Mouse (Mus musculus): ENCODE results near the gene Ammecr1. TPM values are rescaled to one million over a fixed set of nuclear protein-coding genes. Genes with fewer than 3 reads are reported as not detected.
A peak's percentile ranks its signal among the peaks of the same experiment; 100 is the strongest.

Ammecr1 gene
- polyA plus RNA-seq (2014; fragmentation: Nextera tagmentation; extraction: Ambion mirVana): 3.8 and 6.2 TPM in 2 replicates

DNA sequence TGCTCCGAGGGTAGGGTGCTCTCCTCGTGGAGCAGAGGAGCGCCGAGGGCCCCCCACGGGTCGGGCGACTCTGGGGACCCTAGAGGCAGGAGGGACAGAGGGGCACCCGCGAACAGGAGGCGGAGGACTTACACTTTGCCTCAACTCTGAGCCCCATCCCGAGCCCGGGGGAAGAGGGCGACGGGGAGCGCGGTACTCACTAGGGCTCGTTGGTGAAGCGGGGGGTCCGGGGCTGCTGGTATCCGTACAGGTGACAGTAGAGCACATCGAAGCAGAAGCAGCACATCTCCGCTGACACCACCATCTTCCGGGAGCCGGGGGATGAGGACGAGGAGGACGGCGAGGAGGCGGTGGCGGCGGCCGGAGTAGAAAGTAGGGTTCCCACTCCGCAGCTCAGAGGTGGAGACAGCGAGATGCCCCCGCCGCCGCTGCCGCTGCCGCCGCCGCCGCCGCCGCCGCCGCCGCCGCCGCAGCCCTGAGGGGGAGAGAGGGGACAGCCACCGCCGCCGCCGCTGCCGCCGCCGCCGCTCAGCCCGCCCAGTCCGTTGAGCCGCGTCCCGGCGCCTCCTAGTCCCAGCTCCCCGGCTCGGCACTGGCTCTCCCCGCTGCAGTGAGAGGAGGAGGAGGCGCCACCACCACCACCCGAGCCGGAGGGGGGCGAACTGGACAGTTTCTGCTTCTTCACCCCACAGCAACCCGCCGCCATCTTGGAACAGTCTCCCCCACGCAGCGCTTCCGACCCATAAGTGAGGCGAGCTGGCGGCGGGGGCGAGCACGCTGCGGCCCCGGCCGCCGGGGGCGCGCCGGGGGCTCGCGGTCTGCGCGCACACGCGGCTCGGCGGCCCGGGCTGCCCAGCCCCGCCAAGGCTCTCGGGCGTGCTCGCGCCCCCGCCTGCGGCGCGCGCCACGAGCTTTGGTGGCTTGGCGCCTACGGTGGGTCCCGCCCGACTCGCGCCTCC is at the start of gene Ammecr1:
Gene Ammecr1, minus strand, starts transcription at position 721 of the 959 bp plus-strand sequence.
- peak within 1 kb of the TSS; percentile 52 for H3K4me3 ChIP-seq (replicated peaks; ENCODE audit: low read depth, low read length)
- H3K27ac ChIP-seq (replicated peaks; ENCODE audit: low read depth, low read length): peak within 1 kb of the TSS; percentile 91
- peak within 1 kb of the TSS; percentile 74 for H3K9ac ChIP-seq (replicated peaks; ENCODE audit: low read length)
- no peaks in the 10 kb centered on the region for H3K36me3 ChIP-seq (ENCODE audit: control insufficient read depth, insufficient read depth, low read length)
- H3K27me3 ChIP-seq (ENCODE audit: control insufficient read depth, insufficient read depth, low read length): peaks cover 5% of the 10 kb centered on the region; the same call in 1 of the 2 replicates
- H3K9me3 ChIP-seq (ENCODE audit: control insufficient read depth, low read length): no peaks in the 10 kb centered on the region
- H3K4me2 ChIP-seq (ENCODE audit: low read length): peak within 1 kb of the TSS; percentile 64
- 16% methylated on average over 70 of the region's 112 CpGs for WGBS
- no peaks in the 10 kb centered on the region for H3K4me1 ChIP-seq (ENCODE audit: control insufficient read depth, insufficient read depth, low read length)
- ATAC-seq (ENCODE audit: low FRiP score, low TSS enrichment): peak; percentile 91
- peak; percentile 89 for DNase-seq

DNA sequence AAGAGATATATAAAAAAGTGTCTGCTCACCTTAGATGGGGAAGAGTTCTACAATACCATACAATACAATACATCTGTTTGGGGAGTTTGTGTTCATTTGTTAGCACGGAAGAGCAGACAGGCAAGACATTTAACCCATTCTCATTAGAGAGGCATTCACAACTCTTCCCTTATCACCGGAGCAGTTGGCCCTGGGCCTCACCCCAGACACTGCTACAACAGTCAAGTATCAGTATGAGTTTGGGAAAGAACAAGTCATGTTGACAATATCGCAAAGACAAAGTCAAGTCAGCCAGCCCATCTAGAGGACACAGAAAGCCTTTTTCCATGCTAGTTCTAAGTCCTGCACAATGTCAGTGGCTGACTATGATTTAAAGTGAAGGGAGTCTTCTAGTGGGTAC is 47.6 kb upstream of the Ammecr1 start:
- DNase-seq: no peak
- ATAC-seq (ENCODE audit: low FRiP score, low TSS enrichment): no peak

DNA sequence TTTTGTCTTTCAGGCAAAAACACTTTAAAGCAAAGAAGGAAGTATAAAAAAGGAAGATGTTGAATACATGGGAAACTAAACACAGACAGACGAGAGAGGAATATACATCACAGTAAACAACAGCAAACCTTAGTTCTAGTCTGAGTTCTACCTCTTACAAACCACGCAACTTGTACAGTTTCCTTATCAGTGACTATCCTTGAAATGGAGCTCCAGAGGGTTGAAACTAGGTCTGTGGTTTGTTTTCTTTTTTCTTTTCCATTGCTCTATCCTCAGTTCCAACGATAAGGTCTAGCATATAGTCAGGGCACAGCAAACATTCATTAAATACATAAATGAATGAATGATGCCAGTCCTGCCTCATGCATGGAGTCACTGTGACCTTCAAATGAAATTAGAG is 45.8 kb upstream of the Ammecr1 start:
- Histone ChIP-seq H3K36me3 (ENCODE audit: control insufficient read depth, insufficient read depth, low read length) (no peaks in the 10 kb centered on the region), H3K27me3 (ENCODE audit: control insufficient read depth, insufficient read depth, low read length) (no peaks in the 10 kb centered on the region), H3K9me3 (ENCODE audit: control insufficient read depth, low read length) (no peaks in the 10 kb centered on the region), H3K9ac (replicated peaks; ENCODE audit: low read length) (no peak overlapping the region), H3K4me2 (ENCODE audit: low read length) (no peak overlapping the region), H3K4me1 (ENCODE audit: control insufficient read depth, insufficient read depth, low read length) (no peaks in the 10 kb centered on the region), H3K4me3 (replicated peaks; ENCODE audit: low read depth, low read length) (no peak overlapping the region), H3K27ac (replicated peaks; ENCODE audit: low read depth, low read length) (no peak overlapping the region)
- WGBS: 90% methylated on average over 3 of the region's 3 CpGs
- ATAC-seq (ENCODE audit: low FRiP score, low TSS enrichment) (no peak), DNase-seq (no peak)

More for the DNA sequence above, 47.6 kb upstream of the Ammecr1 start:
- H3K4me1 ChIP-seq (ENCODE audit: control insufficient read depth, insufficient read depth, low read length): no peaks in the 10 kb centered on the region
- no peak overlapping the region for H3K4me3 ChIP-seq (replicated peaks; ENCODE audit: low read depth, low read length)
- no peaks in the 10 kb centered on the region for H3K27me3 ChIP-seq (ENCODE audit: control insufficient read depth, insufficient read depth, low read length)
- WGBS: 91% methylated on average over 3 of the region's 3 CpGs
- no peak overlapping the region for H3K9ac ChIP-seq (replicated peaks; ENCODE audit: low read length)
- H3K9me3 ChIP-seq (ENCODE audit: control insufficient read depth, low read length): no peaks in the 10 kb centered on the region
- no peaks in the 10 kb centered on the region for H3K36me3 ChIP-seq (ENCODE audit: control insufficient read depth, insufficient read depth, low read length)
- no peak overlapping the region for H3K27ac ChIP-seq (replicated peaks; ENCODE audit: low read depth, low read length)
- H3K4me2 ChIP-seq (ENCODE audit: low read length): no peak overlapping the region

DNA sequence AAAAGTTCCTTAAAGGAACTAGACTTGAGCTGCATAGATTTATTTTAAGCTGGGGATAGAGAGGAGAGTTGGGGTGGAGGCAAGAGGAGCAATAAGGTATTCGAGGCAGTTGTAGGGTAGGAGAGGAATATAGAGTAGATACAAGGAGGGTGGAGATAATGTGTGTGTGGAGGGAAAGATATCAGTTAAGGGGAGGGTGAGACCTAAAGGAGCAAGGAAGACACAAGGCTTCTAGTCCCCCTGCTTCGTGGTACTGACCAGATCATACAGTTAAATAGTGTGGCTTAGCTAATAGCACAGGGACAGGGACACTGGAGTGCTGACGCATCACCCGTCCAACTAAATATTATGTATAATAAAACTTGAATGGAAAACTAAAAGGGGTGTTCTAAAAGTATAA is 45.3 kb upstream of the Ammecr1 start:
- Histone ChIP-seq H3K27ac (replicated peaks; ENCODE audit: low read depth, low read length) (no peak overlapping the region), H3K36me3 (ENCODE audit: control insufficient read depth, insufficient read depth, low read length) (no peaks in the 10 kb centered on the region), H3K4me3 (replicated peaks; ENCODE audit: low read depth, low read length) (no peak overlapping the region), H3K4me2 (ENCODE audit: low read length) (no peak overlapping the region), H3K27me3 (ENCODE audit: control insufficient read depth, insufficient read depth, low read length) (no peaks in the 10 kb centered on the region), H3K9ac (replicated peaks; ENCODE audit: low read length) (no peak overlapping the region), H3K4me1 (ENCODE audit: control insufficient read depth, insufficient read depth, low read length) (no peaks in the 10 kb centered on the region), H3K9me3 (ENCODE audit: control insufficient read depth, low read length) (no peaks in the 10 kb centered on the region)
- DNase-seq (no peak), ATAC-seq (ENCODE audit: low FRiP score, low TSS enrichment) (no peak)
- 82% methylated on average over 4 of the region's 4 CpGs for WGBS

DNA sequence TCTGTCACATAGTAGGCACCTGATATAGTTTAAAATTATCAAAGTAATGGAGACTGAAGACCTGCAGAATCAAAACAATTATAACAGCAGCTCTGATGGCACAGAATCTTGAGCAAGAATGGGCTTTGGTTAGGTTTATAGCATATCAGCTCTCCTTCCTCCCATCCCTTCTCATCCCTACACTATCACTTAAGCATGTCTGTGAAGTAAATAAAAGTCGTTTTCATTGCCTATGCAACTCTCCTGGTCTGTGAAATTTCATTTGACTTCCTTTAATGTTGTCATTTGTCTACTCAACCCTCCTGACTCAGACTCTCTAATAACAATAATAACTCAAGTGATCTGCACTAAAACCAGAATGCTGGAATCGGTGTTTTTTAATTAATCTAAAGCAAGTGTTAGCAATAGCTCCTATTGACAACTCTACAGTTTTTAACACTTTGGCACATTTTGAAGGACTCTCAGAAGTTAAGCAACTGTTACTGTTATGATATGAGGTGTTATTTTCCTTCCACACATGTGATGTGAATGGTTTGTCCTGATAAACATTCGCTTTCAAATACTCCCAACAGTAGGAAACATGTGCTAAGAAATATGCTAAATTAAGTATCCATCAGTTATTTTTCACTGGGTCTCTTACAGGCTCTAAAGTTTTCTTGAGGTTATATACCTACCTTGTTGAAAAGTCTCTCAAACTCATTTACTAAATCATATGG is 37.8 kb upstream of the Ammecr1 start:
- H3K4me1 ChIP-seq (ENCODE audit: control insufficient read depth, insufficient read depth, low read length): no peaks in the 10 kb centered on the region
- no peak overlapping the region for H3K9ac ChIP-seq (replicated peaks; ENCODE audit: low read length)
- no peak overlapping the region for H3K27ac ChIP-seq (replicated peaks; ENCODE audit: low read depth, low read length)
- no peak overlapping the region for H3K4me2 ChIP-seq (ENCODE audit: low read length)
- H3K4me3 ChIP-seq (replicated peaks; ENCODE audit: low read depth, low read length): no peak overlapping the region
- H3K9me3 ChIP-seq (ENCODE audit: control insufficient read depth, low read length): no peaks in the 10 kb centered on the region
- WGBS: 79% methylated on average over 3 of the region's 3 CpGs
- H3K36me3 ChIP-seq (ENCODE audit: control insufficient read depth, insufficient read depth, low read length): no peaks in the 10 kb centered on the region
- no peak for DNase-seq
- ATAC-seq (ENCODE audit: low FRiP score, low TSS enrichment): no peak
- H3K27me3 ChIP-seq (ENCODE audit: control insufficient read depth, insufficient read depth, low read length): no peaks in the 10 kb centered on the region

DNA sequence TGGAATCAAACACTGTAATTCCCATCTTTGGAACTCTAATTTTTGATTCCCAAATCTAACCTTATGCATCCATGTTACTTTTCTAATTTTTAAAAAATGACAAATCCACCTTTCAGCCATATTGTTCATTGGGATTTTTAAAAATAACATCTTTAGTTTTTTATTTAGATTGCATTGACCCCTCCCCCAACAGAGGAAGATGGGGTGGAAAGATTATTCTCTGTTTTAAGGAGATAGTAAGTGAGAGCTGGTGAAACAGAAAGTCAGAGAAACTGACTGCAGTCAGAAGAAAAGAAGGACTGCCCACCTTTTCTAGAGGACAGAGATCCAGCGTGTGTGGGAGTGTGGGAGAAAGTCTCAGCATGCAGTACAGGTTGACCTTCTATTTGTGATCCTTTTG is 30.7 kb upstream of the Ammecr1 start:
- 76% methylated on average over 1 of the region's 1 CpGs for WGBS
- DNase-seq: no peak
- Histone ChIP-seq H3K4me1 (ENCODE audit: control insufficient read depth, insufficient read depth, low read length) (no peaks in the 10 kb centered on the region), H3K27me3 (ENCODE audit: control insufficient read depth, insufficient read depth, low read length) (no peaks in the 10 kb centered on the region), H3K9me3 (ENCODE audit: control insufficient read depth, low read length) (no peaks in the 10 kb centered on the region), H3K36me3 (ENCODE audit: control insufficient read depth, insufficient read depth, low read length) (no peaks in the 10 kb centered on the region), H3K4me3 (replicated peaks; ENCODE audit: low read depth, low read length) (no peak overlapping the region), H3K9ac (replicated peaks; ENCODE audit: low read length) (no peak overlapping the region), H3K27ac (replicated peaks; ENCODE audit: low read depth, low read length) (no peak overlapping the region), H3K4me2 (ENCODE audit: low read length) (no peak overlapping the region)
- ATAC-seq (ENCODE audit: low FRiP score, low TSS enrichment): no peak

DNA sequence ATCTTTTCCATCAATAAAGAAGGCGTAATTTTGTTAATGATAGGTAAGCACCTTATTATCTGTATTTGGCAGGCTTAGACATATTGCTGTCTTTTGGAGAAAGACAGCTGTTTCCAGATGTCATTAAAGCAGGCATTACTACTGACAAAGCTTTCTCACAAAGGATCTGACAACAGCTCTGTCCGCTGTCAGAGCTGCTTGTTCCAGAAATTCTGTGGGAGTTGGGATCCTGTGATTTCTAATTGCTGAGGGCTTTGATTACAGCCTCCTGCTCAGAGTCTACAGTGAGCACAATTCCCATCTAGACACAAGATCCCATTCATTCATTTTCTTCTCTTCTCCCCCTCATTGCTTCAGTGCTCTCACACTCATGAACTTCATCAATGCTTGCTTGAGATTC is 28.0 kb upstream of the Ammecr1 start:
- Histone ChIP-seq H3K9me3 (ENCODE audit: control insufficient read depth, low read length) (no peaks in the 10 kb centered on the region), H3K27ac (replicated peaks; ENCODE audit: low read depth, low read length) (no peak overlapping the region), H3K4me1 (ENCODE audit: control insufficient read depth, insufficient read depth, low read length) (no peaks in the 10 kb centered on the region), H3K9ac (replicated peaks; ENCODE audit: low read length) (no peak overlapping the region), H3K4me2 (ENCODE audit: low read length) (no peak overlapping the region), H3K36me3 (ENCODE audit: control insufficient read depth, insufficient read depth, low read length) (no peaks in the 10 kb centered on the region), H3K4me3 (replicated peaks; ENCODE audit: low read depth, low read length) (no peak overlapping the region), H3K27me3 (ENCODE audit: control insufficient read depth, insufficient read depth, low read length) (no peaks in the 10 kb centered on the region)
- WGBS: 61% methylated on average over 2 of the region's 2 CpGs
- DNase-seq (no peak), ATAC-seq (ENCODE audit: low FRiP score, low TSS enrichment) (no peak)

DNA sequence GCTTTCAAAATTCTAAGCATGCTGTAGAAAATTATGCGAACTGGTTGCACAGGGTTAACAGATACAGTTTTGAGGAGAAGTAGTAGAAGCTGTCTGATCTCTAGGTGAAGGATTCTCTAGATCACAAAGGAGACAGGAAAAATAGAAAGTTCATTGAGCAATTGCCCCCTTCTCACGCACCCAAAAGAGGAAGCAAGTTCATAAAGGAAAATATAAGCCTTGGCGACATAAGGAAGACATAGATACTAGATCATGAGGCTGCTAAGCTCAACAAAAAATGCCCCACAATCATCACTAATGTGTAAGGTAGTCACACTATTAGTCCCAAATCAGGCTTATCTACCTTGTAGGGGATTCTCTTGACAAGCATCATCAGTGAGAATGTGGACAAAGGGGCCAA is 17.6 kb upstream of the Ammecr1 start:
- no peak overlapping the region for H3K27ac ChIP-seq (replicated peaks; ENCODE audit: low read depth, low read length)
- ATAC-seq (ENCODE audit: low FRiP score, low TSS enrichment): no peak

More for the DNA sequence above, 17.6 kb upstream of the Ammecr1 start:
- WGBS: 94% methylated on average over 3 of the region's 3 CpGs
- Histone ChIP-seq H3K4me2 (ENCODE audit: low read length) (no peak overlapping the region), H3K9me3 (ENCODE audit: control insufficient read depth, low read length) (no peaks in the 10 kb centered on the region), H3K4me1 (ENCODE audit: control insufficient read depth, insufficient read depth, low read length) (no peaks in the 10 kb centered on the region), H3K9ac (replicated peaks; ENCODE audit: low read length) (no peak overlapping the region), H3K27me3 (ENCODE audit: control insufficient read depth, insufficient read depth, low read length) (0 out of 2 replicates have a peak, but pooled peaks cover 3% of the 10 kb centered on the region), H3K4me3 (replicated peaks; ENCODE audit: low read depth, low read length) (no peak overlapping the region), H3K36me3 (ENCODE audit: control insufficient read depth, insufficient read depth, low read length) (no peaks in the 10 kb centered on the region)
- no peak for DNase-seq
